Mouse (Mus musculus): ENCODE measurements around the gene Cdk5rap2. TPM values are rescaled to one million over a fixed set of nuclear protein-coding genes. Genes with fewer than 3 reads are reported as not detected.

Gene Cdk5rap2
- polyA plus RNA-seq (2015; fragmentation: Nextera tagmentation; extraction: Ambion mirVana), result 5.8 and 6.5 TPM in 2 replicates

- Histone ChIP-seq H3K27ac (replicated peaks) (peak within 1 kb of the TSS; percentile 78), H3K27me3 (no peaks in the 10 kb centered on the region)
- WGBS (ENCODE audit: insufficient replicate concordance), result under 1% methylated on average over 55 of the region's 55 CpGs
Observed at GRCm38 (mm10) chr4:70409994-70410721, at the start of gene Cdk5rap2. Gene Cdk5rap2 (minus strand): TSS chr4:70410443.

GRCm38 (mm10) chr4:70452161-70452560 lies 41.9 kb upstream of the Cdk5rap2 start:
- no peak overlapping the region for H3K4me3 ChIP-seq (replicated peaks)
- H3K36me3 ChIP-seq (replicated peaks), result no peaks in the 10 kb centered on the region
- no peak for ATAC-seq (ENCODE audit: insufficient read depth)
- no peak overlapping the region for H3K27ac ChIP-seq (replicated peaks)
- no peaks in the 10 kb centered on the region for H3K4me1 ChIP-seq (replicated peaks)
- no peak overlapping the region for H3K4me2 ChIP-seq
- 75% methylated on average over 3 of the region's 3 CpGs for WGBS (ENCODE audit: insufficient replicate concordance)
- H3K9ac ChIP-seq, result no peak overlapping the region
- no peaks in the 10 kb centered on the region for H3K9me3 ChIP-seq (replicated peaks)
- no peaks in the 10 kb centered on the region for H3K27me3 ChIP-seq

More at GRCm38 (mm10) chr4:70409994-70410721, at the start of gene Cdk5rap2:
- H3K36me3 ChIP-seq (replicated peaks), result no peaks in the 10 kb centered on the region
- peaks cover 19% of the 10 kb centered on the region for H3K4me1 ChIP-seq (replicated peaks)
- H3K4me2 ChIP-seq, result peak within 1 kb of the TSS; percentile 78
- peak within 1 kb of the TSS; percentile 91 for H3K4me3 ChIP-seq (replicated peaks)
- H3K9me3 ChIP-seq (replicated peaks), result no peaks in the 10 kb centered on the region
- ATAC-seq (ENCODE audit: insufficient read depth), result peak; percentile 99
- peak within 1 kb of the TSS; percentile 88 for H3K9ac ChIP-seq

GRCm38 (mm10) chr4:70451750-70452149 lies 41.5 kb upstream of the Cdk5rap2 start:
- Histone ChIP-seq H3K4me2 (no peak overlapping the region), H3K4me1 (replicated peaks) (no peaks in the 10 kb centered on the region), H3K9ac (no peak overlapping the region), H3K27me3 (no peaks in the 10 kb centered on the region), H3K36me3 (replicated peaks) (no peaks in the 10 kb centered on the region), H3K27ac (replicated peaks) (no peak overlapping the region), H3K4me3 (replicated peaks) (no peak overlapping the region), H3K9me3 (replicated peaks) (no peaks in the 10 kb centered on the region)
- 0% methylated on average over 2 of the region's 2 CpGs for WGBS (ENCODE audit: insufficient replicate concordance)
- ATAC-seq (ENCODE audit: insufficient read depth), result no peak

GRCm38 (mm10) chr4:70449668-70450067 lies 39.4 kb upstream of the Cdk5rap2 start:
- no peak for ATAC-seq (ENCODE audit: insufficient read depth)
- H3K27me3 ChIP-seq, result no peaks in the 10 kb centered on the region
- 59% methylated on average over 1 of the region's 1 CpGs for WGBS (ENCODE audit: insufficient replicate concordance)
- H3K9ac ChIP-seq, result no peak overlapping the region
- no peak overlapping the region for H3K4me2 ChIP-seq
- no peaks in the 10 kb centered on the region for H3K36me3 ChIP-seq (replicated peaks)
- no peak overlapping the region for H3K27ac ChIP-seq (replicated peaks)
- no peaks in the 10 kb centered on the region for H3K4me1 ChIP-seq (replicated peaks)
- no peaks in the 10 kb centered on the region for H3K9me3 ChIP-seq (replicated peaks)
- H3K4me3 ChIP-seq (replicated peaks), result no peak overlapping the region

GRCm38 (mm10) chr4:70446774-70447173 lies 36.5 kb upstream of the Cdk5rap2 start:
- Histone ChIP-seq H3K27me3 (no peaks in the 10 kb centered on the region), H3K36me3 (replicated peaks) (no peaks in the 10 kb centered on the region), H3K27ac (replicated peaks) (no peak overlapping the region), H3K9me3 (replicated peaks) (no peaks in the 10 kb centered on the region), H3K4me3 (replicated peaks) (no peak overlapping the region), H3K9ac (no peak overlapping the region), H3K4me1 (replicated peaks) (no peaks in the 10 kb centered on the region), H3K4me2 (no peak overlapping the region)
- ATAC-seq (ENCODE audit: insufficient read depth), result no peak
- 73% methylated on average over 3 of the region's 3 CpGs for WGBS (ENCODE audit: insufficient replicate concordance)

GRCm38 (mm10) chr4:70420202-70420601 lies 10.0 kb upstream of the Cdk5rap2 start:
- Histone ChIP-seq H3K4me2 (no peak overlapping the region), H3K9ac (no peak overlapping the region), H3K4me3 (replicated peaks) (no peak overlapping the region), H3K4me1 (replicated peaks) (no peaks in the 10 kb centered on the region), H3K36me3 (replicated peaks) (no peaks in the 10 kb centered on the region), H3K9me3 (replicated peaks) (no peaks in the 10 kb centered on the region), H3K27ac (replicated peaks) (no peak overlapping the region), H3K27me3 (no peaks in the 10 kb centered on the region)
- WGBS (ENCODE audit: insufficient replicate concordance), result 51% methylated on average over 2 of the region's 2 CpGs
- ATAC-seq (ENCODE audit: insufficient read depth), result no peak

- WGBS (ENCODE audit: insufficient replicate concordance), result 69% methylated on average over 2 of the region's 2 CpGs
- H3K9ac ChIP-seq, result no peak overlapping the region
- no peaks in the 10 kb centered on the region for H3K9me3 ChIP-seq (replicated peaks)
- ATAC-seq (ENCODE audit: insufficient read depth), result no peak
- H3K36me3 ChIP-seq (replicated peaks), result no peaks in the 10 kb centered on the region
- H3K27me3 ChIP-seq, result no peaks in the 10 kb centered on the region
- H3K4me3 ChIP-seq (replicated peaks), result no peak overlapping the region
- no peak overlapping the region for H3K4me2 ChIP-seq
- no peak overlapping the region for H3K27ac ChIP-seq (replicated peaks)
- peaks cover 19% of the 10 kb centered on the region for H3K4me1 ChIP-seq (replicated peaks)
Observed at GRCm38 (mm10) chr4:70412126-70412525, 1.9 kb upstream of the Cdk5rap2 start.

GRCm38 (mm10) chr4:70409456-70409855 lies 787 bp downstream of the Cdk5rap2 start:
- H3K9me3 ChIP-seq (replicated peaks), result no peaks in the 10 kb centered on the region
- 0 out of 2 replicates have a peak, but pooled peaks cover 5% of the 10 kb centered on the region for H3K36me3 ChIP-seq (replicated peaks)
- peak overlapping the region; percentile 78 for H3K4me2 ChIP-seq
- H3K27me3 ChIP-seq, result no peaks in the 10 kb centered on the region
- H3K4me1 ChIP-seq (replicated peaks), result peaks cover 19% of the 10 kb centered on the region
- H3K27ac ChIP-seq (replicated peaks), result peak overlapping the region; percentile 78; the same call in 1 of the 2 replicates
- 27% methylated on average over 9 of the region's 9 CpGs for whole genome bisulfite sequencing (ENCODE audit: insufficient replicate concordance)
- peak overlapping the region; percentile 88 for H3K9ac ChIP-seq
- ATAC-seq (ENCODE audit: insufficient read depth), result no peak
- peak overlapping the region; percentile 91 for H3K4me3 ChIP-seq (replicated peaks)

GRCm38 (mm10) chr4:70402109-70402819 lies 8.0 kb downstream of the Cdk5rap2 start:
- peaks cover 44% of the 10 kb centered on the region for H3K36me3 ChIP-seq (replicated peaks)
- no peak overlapping the region for H3K27ac ChIP-seq (replicated peaks)
- H3K4me1 ChIP-seq (replicated peaks), result no peaks in the 10 kb centered on the region
- no peak overlapping the region for H3K4me2 ChIP-seq
- no peaks in the 10 kb centered on the region for H3K27me3 ChIP-seq
- H3K4me3 ChIP-seq (replicated peaks), result no peak overlapping the region
- no peaks in the 10 kb centered on the region for H3K9me3 ChIP-seq (replicated peaks)
- ATAC-seq (ENCODE audit: insufficient read depth), result no peak
- no peak overlapping the region for H3K9ac ChIP-seq
- 68% methylated on average over 9 of the region's 9 CpGs for WGBS (ENCODE audit: insufficient replicate concordance)

GRCm38 (mm10) chr4:70399476-70399875 lies 10.8 kb downstream of the Cdk5rap2 start:
- Histone ChIP-seq H3K9ac (no peak overlapping the region), H3K4me3 (replicated peaks) (no peak overlapping the region), H3K9me3 (replicated peaks) (no peaks in the 10 kb centered on the region), H3K4me2 (no peak overlapping the region), H3K27me3 (no peaks in the 10 kb centered on the region), H3K36me3 (replicated peaks) (peaks cover 39% of the 10 kb centered on the region), H3K27ac (replicated peaks) (no peak overlapping the region), H3K4me1 (replicated peaks) (no peaks in the 10 kb centered on the region)
- no peak for ATAC-seq (ENCODE audit: insufficient read depth)
- WGBS (ENCODE audit: insufficient replicate concordance), result 71% methylated on average over 5 of the region's 5 CpGs

- Histone ChIP-seq H3K9ac (no peak overlapping the region), H3K9me3 (replicated peaks) (no peaks in the 10 kb centered on the region), H3K27me3 (no peaks in the 10 kb centered on the region), H3K4me2 (no peak overlapping the region), H3K4me3 (replicated peaks) (no peak overlapping the region), H3K36me3 (replicated peaks) (peaks cover 39% of the 10 kb centered on the region), H3K27ac (replicated peaks) (no peak overlapping the region), H3K4me1 (replicated peaks) (no peaks in the 10 kb centered on the region)
- 84% methylated on average over 2 of the region's 2 CpGs for WGBS (ENCODE audit: insufficient replicate concordance)
- no peak for ATAC-seq (ENCODE audit: insufficient read depth)
Observed at GRCm38 (mm10) chr4:70399074-70399473, 11.2 kb downstream of the Cdk5rap2 start.
